Mouse (Mus musculus) C2C12 (cell line): ENCODE data around the gene Smarca4.

ENCODE experiments used
- CEBPB ChIP-seq: IDR thresholded peaks from one replicate; pipeline ENCODE4 v1.6.1; 2011; ENCODE audit warnings: low read depth, mild to moderate bottlenecking, control low read depth, moderate library complexity
- CTCF ChIP-seq: IDR thresholded peaks from one replicate; pipeline ENCODE4 v1.5.1; 2011; ENCODE audit not compliant: control insufficient read depth, insufficient read depth, insufficient read length
- FOSL1 ChIP-seq: IDR thresholded peaks from one replicate; pipeline ENCODE4 v1.8.0; 2011; ENCODE audit warnings: mild to moderate bottlenecking, low read length; ENCODE audit not compliant: poor library complexity, insufficient read depth, severe bottlenecking
- MAX ChIP-seq: IDR thresholded peaks from one replicate; pipeline ENCODE4 v1.6.1; 2011; ENCODE audit warnings: mild to moderate bottlenecking, control low read depth
- MYOG ChIP-seq: IDR thresholded peaks from one replicate; pipeline ENCODE4 v1.6.1; 2011; ENCODE audit not compliant: control insufficient read depth, insufficient read length; ENCODE audit errors: extremely low read depth
- USF1 ChIP-seq: IDR thresholded peaks from one replicate; pipeline ENCODE4 v1.6.1; 2011; ENCODE audit warnings: low read depth, mild to moderate bottlenecking, control low read depth, moderate library complexity

DNA sequence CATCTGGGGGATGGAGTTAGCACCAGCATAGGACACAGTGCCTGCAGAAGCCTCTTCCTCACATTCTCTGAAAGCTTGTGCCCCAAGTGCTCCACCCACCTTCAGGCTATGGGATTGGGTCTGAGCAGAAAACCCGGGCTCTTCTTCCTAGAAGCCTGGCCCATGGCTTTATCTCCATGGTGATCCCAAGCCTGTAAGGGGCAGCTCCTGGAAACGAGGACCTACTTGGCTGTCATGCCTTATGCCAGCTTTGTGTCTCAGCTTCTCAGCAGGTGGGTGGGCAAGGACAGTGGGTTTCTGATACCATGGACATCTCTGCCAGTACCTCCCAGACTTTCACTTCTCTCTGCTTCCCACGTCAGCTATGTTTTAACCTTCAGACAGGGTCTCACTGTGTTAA, 37.7 kb upstream of the Smarca4 start:
- no peak for TF ChIP-seq CEBPB
- TF ChIP-seq MYOG, result no peak
- TF ChIP-seq CTCF, result no peak
- no peak for TF ChIP-seq MAX
- no peak for TF ChIP-seq FOSL1
- no peak for TF ChIP-seq USF1
